21 mouse cellular contexts compared by ENCODE assay signal in the genomic region with DNA sequence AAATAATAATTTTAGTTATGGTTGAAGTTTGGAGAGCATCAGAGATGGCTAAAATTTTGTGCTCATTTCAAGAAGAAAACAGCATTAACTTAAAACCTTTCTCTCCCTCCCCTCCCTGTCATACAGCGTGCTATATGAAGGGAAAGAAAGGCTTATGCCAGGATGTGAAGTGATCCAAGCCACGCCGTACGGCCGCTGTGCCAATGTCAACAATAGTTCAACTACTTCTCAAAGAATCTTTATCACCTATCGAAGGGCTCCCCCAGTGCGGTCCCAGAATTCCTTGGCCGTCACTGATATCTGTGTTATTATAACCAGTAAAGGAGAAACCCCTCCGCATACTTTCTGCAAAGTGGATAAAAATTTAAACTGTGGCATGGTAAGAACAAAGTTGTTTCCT. TPM values are rescaled to one million over a fixed set of nuclear protein-coding genes. Genes with fewer than 3 reads are reported as not detected.
DNase-seq lines count a peak whose midpoint lies in the region; TF ChIP-seq lines count a peak whose summit lies in the region.
"Had no signal": no experiment of that assay in that cellular context is flagged by ENCODE, and none has a peak within 500 bp of the region (broad histone marks: within the 10 kb centered on the region; RNA-seq: fewer than 3 reads in every experiment).

No protein-coding gene starts in this region.

- WGBS in liver, adult 2 months, result 82% methylated on average over 9 of the region's 9 CpGs

- H3K36me3 ChIP-seq in liver, adult 2 months (ENCODE audit: control insufficient read depth, insufficient read depth, low read length), result peaks cover 36% of the 10 kb centered on the region

- no peak overlapping the region for H3K27ac ChIP-seq in liver, adult 2 months (replicated peaks; ENCODE audit: insufficient read depth, low read depth, low read length)
- H3K27ac ChIP-seq: embryonic facial prominence, embryonic 15.5 days; forebrain, embryonic 10.5 days; gastrocnemius, adult 2 months; hindbrain, embryonic 12.5 days; limb, embryonic 10.5 days; liver, embryonic 12.5 days had no signal

- peak; percentile 14 to 18 for DNase-seq in heart, adult 18-20 months
- no peak for DNase-seq in heart, postnatal 14 days
- peak; percentile 12 for DNase-seq in liver, adult 2 months (ENCODE audit: extremely low read depth, low read depth, low spot score)
- no peak for DNase-seq in liver
- DNase-seq in gonadal fat pad, adult 2 months (ENCODE audit: low read depth), result peak; percentile 17
- DNase-seq in lung, postnatal 14 days, result peak; percentile 1
- no peak for DNase-seq in thymus, adult 18-20 months
- no peak for DNase-seq in embryo, embryonic 11 days
- DNase-seq: adrenal gland, postnatal 14 days; cerebellum, adult 9-11 months; gastrocnemius, adult 2 months; kidney, adult 2 months; kidney, postnatal 14 days; right cerebral cortex, adult 18-20 months; thymus, adult 2 months had no signal

- H3K9ac ChIP-seq in liver, adult 2 months (ENCODE audit: low read depth, low read length), result no peak overlapping the region
- H3K9ac ChIP-seq: embryonic facial prominence, embryonic 15.5 days; hindbrain, embryonic 12.5 days; liver, embryonic 12.5 days had no signal

- no peaks in the 10 kb centered on the region for H3K27me3 ChIP-seq in liver, adult 2 months (ENCODE audit: control insufficient read depth, insufficient read depth, low read length)
- H3K27me3 ChIP-seq: CH12.LX; embryonic facial prominence, embryonic 15.5 days; hindbrain, embryonic 12.5 days; liver, embryonic 12.5 days had no signal

- H3K79me2 ChIP-seq in liver, adult 2 months (ENCODE audit: control insufficient read depth, insufficient read depth, low read length), result no peaks in the 10 kb centered on the region

- no peak for TF ChIP-seq POLR2A in liver, adult 2 months (IDR thresholded peaks at IDR 0.05; ENCODE audit: extremely low read depth, insufficient read depth, low read length)

- H3K4me1 ChIP-seq in liver, adult 2 months (ENCODE audit: control insufficient read depth, insufficient read depth, low read length), result no peaks in the 10 kb centered on the region
- H3K4me1 ChIP-seq: embryonic facial prominence, embryonic 15.5 days; forebrain, embryonic 10.5 days; hindbrain, embryonic 12.5 days; limb, embryonic 10.5 days; liver, embryonic 12.5 days had no signal

- no peak for TF ChIP-seq CTCF in liver, adult 2 months (IDR thresholded peaks at IDR 0.05; ENCODE audit: low read depth, low read length)

- H3K4me3 ChIP-seq in liver, adult 2 months (ENCODE audit: insufficient read depth, low read depth, low read length), result no peak overlapping the region
- H3K4me3 ChIP-seq: embryonic facial prominence, embryonic 15.5 days; forebrain, embryonic 10.5 days; gastrocnemius, adult 2 months; hindbrain, embryonic 12.5 days; limb, embryonic 10.5 days; liver, embryonic 12.5 days had no signal

- intact Hi-C loops in heart, postnatal 14 days (cut with DNase I), result no loop called here

RNA-seq across cellular contexts. Expression of gene Dennd4c, which starts 29.2 kb away (rescaled TPM):
- 10 to 100 TPM; 29.3 to 34.1 TPM for total RNA-seq in heart, adult 18-20 months (2021)
- total RNA-seq in heart, postnatal 14 days (2021), result 10 to 100 TPM; 29.4 to 40.9 TPM
- 18.9 and 19.0 TPM in 2 replicates for total RNA-seq in liver, adult 2 months (2014; rRNA removed)
- 2.7 and 2.8 TPM in 2 replicates for polyA plus RNA-seq in liver, adult 2 months (2012; rRNA removed)
- 6.8 and 8.4 TPM in 2 replicates for polyA plus RNA-seq in gonadal fat pad, adult 2 months (2012; rRNA removed)

Comparison
In these comparisons a context has a peak if more than half of its experiments do, and no peak if none do; other contexts are left out.
1. DNase-seq: peak in heart, adult 18-20 months (2 of 2), liver, adult 2 months (single experiment), gonadal fat pad, adult 2 months (single experiment) and lung, postnatal 14 days (single experiment); none in heart, postnatal 14 days (0 of 2), liver (single experiment), thymus, adult 18-20 months (0 of 2) and embryo, embryonic 11 days (single experiment).